Mouse (Mus musculus) lung, postnatal 4 days (tissue): Measurements from ENCODE around the gene Ppef1.
A peak's percentile ranks its signal among the peaks of the same experiment; 100 is the strongest.

ENCODE experiments used
- DNase-seq, 2 experiments: peaks; one replicate each; pipeline ENCODE4 v3.0.0; 2021

Ppef1 gene

GRCm38 (mm10) chrX:160598055-160598454 is 137.5 kb downstream of the Ppef1 start:
- no peak for DNase-seq

- DNase-seq = peak in 1 of 2 experiments; percentile 66
Observed at GRCm38 (mm10) chrX:160592933-160593332, 142.6 kb downstream of the Ppef1 start.

- no peak for DNase-seq
Observed at GRCm38 (mm10) chrX:160590147-160590546, 145.4 kb downstream of the Ppef1 start.

- DNase-seq = peak in 1 of 2 experiments; percentile 31
Observed at GRCm38 (mm10) chrX:160588523-160588922, 147.0 kb downstream of the Ppef1 start.

- DNase-seq = peak in 1 of 2 experiments; percentile 25
Observed at GRCm38 (mm10) chrX:160585110-160585509, 150.5 kb downstream of the Ppef1 start.

GRCm38 (mm10) chrX:160584148-160584838 is 151.3 kb downstream of the Ppef1 start:
- peak in 1 of 2 experiments; percentile 45 for DNase-seq

- DNase-seq = peak in 1 of 2 experiments; percentile 39
Observed at GRCm38 (mm10) chrX:160583589-160583988, 152.0 kb downstream of the Ppef1 start.
